Mouse (Mus musculus): ENCODE measurements around the gene Zic2.

Zic2 gene

GRCm38 (mm10) chr14:122513511-122514036, 38.3 kb downstream of the Zic2 start:
- no peak for DNase-seq

GRCm38 (mm10) chr14:122528475-122528874, 53.2 kb downstream of the Zic2 start:
- no peak for DNase-seq
